Mouse (Mus musculus): ENCODE measurements around the gene Negr1. TPM values are rescaled to one million over a fixed set of nuclear protein-coding genes. Genes with fewer than 3 reads are reported as not detected.

Gene Negr1
- polyA plus RNA-seq, 1 experiment from 2014 or later = 2.0 TPM

GRCm38 (mm10) chr3:156851921-156852320 is 290.3 kb downstream of the Negr1 start:
- Histone ChIP-seq H3K27ac (no peak overlapping the region), H3K4me3 (no peak overlapping the region), H3K36me3 (no peaks in the 10 kb centered on the region), H3K9me3 (no peaks in the 10 kb centered on the region), H3K27me3 (ENCODE audit: insufficient read depth, poor library complexity, severe bottlenecking) (no peaks in the 10 kb centered on the region), H3K4me1 (no peaks in the 10 kb centered on the region)
- DNase-seq (ENCODE audit: low spot score) = no peak
- WGBS = 68% methylated on average over 3 of the region's 3 CpGs

GRCm38 (mm10) chr3:156870239-156870921 is 308.8 kb downstream of the Negr1 start:
- no peaks in the 10 kb centered on the region for H3K9me3 ChIP-seq
- no peak for DNase-seq (ENCODE audit: low spot score)
- peaks cover 3% of the 10 kb centered on the region; the same call in 1 of the 2 replicates for H3K4me1 ChIP-seq
- H3K36me3 ChIP-seq = no peaks in the 10 kb centered on the region
- no peaks in the 10 kb centered on the region for H3K27me3 ChIP-seq (ENCODE audit: insufficient read depth, poor library complexity, severe bottlenecking)
- WGBS = 66% methylated on average over 3 of the region's 3 CpGs
- H3K27ac ChIP-seq = no peak overlapping the region
- H3K4me3 ChIP-seq = no peak overlapping the region

GRCm38 (mm10) chr3:156870922-156871257 is 309.3 kb downstream of the Negr1 start:
- Histone ChIP-seq H3K4me1 (peaks cover 3% of the 10 kb centered on the region; the same call in 1 of the 2 replicates), H3K36me3 (no peaks in the 10 kb centered on the region), H3K27ac (no peak overlapping the region), H3K9me3 (no peaks in the 10 kb centered on the region), H3K4me3 (no peak overlapping the region), H3K27me3 (ENCODE audit: insufficient read depth, poor library complexity, severe bottlenecking) (no peaks in the 10 kb centered on the region)
- 68% methylated on average over 2 of the region's 2 CpGs for WGBS
- no peak for DNase-seq (ENCODE audit: low spot score)

- Histone ChIP-seq H3K27me3 (ENCODE audit: insufficient read depth, poor library complexity, severe bottlenecking) (no peaks in the 10 kb centered on the region), H3K36me3 (no peaks in the 10 kb centered on the region), H3K4me1 (peaks cover 3% of the 10 kb centered on the region; the same call in 1 of the 2 replicates), H3K9me3 (no peaks in the 10 kb centered on the region), H3K27ac (no peak overlapping the region), H3K4me3 (no peak overlapping the region)
- 70% methylated on average over 6 of the region's 6 CpGs for WGBS
- DNase-seq (ENCODE audit: low spot score) = no peak
These were observed 310.1 kb downstream of the Negr1 start for GRCm38 (mm10) chr3:156871641-156872196.

- no peak overlapping the region for H3K27ac ChIP-seq
- no peaks in the 10 kb centered on the region for H3K4me1 ChIP-seq
- H3K27me3 ChIP-seq (ENCODE audit: insufficient read depth, poor library complexity, severe bottlenecking) = no peaks in the 10 kb centered on the region
- DNase-seq (ENCODE audit: low spot score) = no peak
- H3K9me3 ChIP-seq = no peaks in the 10 kb centered on the region
- no peak overlapping the region for H3K4me3 ChIP-seq
- no peaks in the 10 kb centered on the region for H3K36me3 ChIP-seq
- WGBS = 60% methylated on average over 1 of the region's 1 CpGs
These were observed 315.0 kb downstream of the Negr1 start for GRCm38 (mm10) chr3:156876551-156876950.

- Histone ChIP-seq H3K36me3 (no peaks in the 10 kb centered on the region), H3K27ac (no peak overlapping the region), H3K4me1 (no peaks in the 10 kb centered on the region), H3K27me3 (ENCODE audit: insufficient read depth, poor library complexity, severe bottlenecking) (no peaks in the 10 kb centered on the region), H3K9me3 (no peaks in the 10 kb centered on the region), H3K4me3 (no peak overlapping the region)
- DNase-seq (ENCODE audit: low spot score) = no peak
- 65% methylated on average over 3 of the region's 3 CpGs for WGBS
These were observed 320.5 kb downstream of the Negr1 start for GRCm38 (mm10) chr3:156882129-156882528.

- no peaks in the 10 kb centered on the region for H3K36me3 ChIP-seq
- H3K27me3 ChIP-seq (ENCODE audit: insufficient read depth, poor library complexity, severe bottlenecking) = no peaks in the 10 kb centered on the region
- no peak overlapping the region for H3K27ac ChIP-seq
- H3K4me3 ChIP-seq = no peak overlapping the region
- WGBS = 85% methylated on average over 1 of the region's 1 CpGs
- DNase-seq (ENCODE audit: low spot score) = no peak
- no peaks in the 10 kb centered on the region for H3K4me1 ChIP-seq
- H3K9me3 ChIP-seq = no peaks in the 10 kb centered on the region
These were observed 322.3 kb downstream of the Negr1 start for GRCm38 (mm10) chr3:156883873-156884272.

GRCm38 (mm10) chr3:156885689-156886088 is 324.1 kb downstream of the Negr1 start:
- H3K27me3 ChIP-seq (ENCODE audit: insufficient read depth, poor library complexity, severe bottlenecking) = no peaks in the 10 kb centered on the region
- no peak overlapping the region for H3K27ac ChIP-seq
- H3K36me3 ChIP-seq = no peaks in the 10 kb centered on the region
- no peaks in the 10 kb centered on the region for H3K4me1 ChIP-seq
- WGBS = 82% methylated on average over 1 of the region's 1 CpGs
- no peaks in the 10 kb centered on the region for H3K9me3 ChIP-seq
- H3K4me3 ChIP-seq = no peak overlapping the region
- no peak for DNase-seq (ENCODE audit: low spot score)

GRCm38 (mm10) chr3:156886915-156887314 is 325.3 kb downstream of the Negr1 start:
- WGBS = 87% methylated on average over 3 of the region's 3 CpGs
- no peak overlapping the region for H3K27ac ChIP-seq

GRCm38 (mm10) chr3:156890986-156891385 is 329.4 kb downstream of the Negr1 start:
- H3K36me3 ChIP-seq = no peaks in the 10 kb centered on the region
- no peak for DNase-seq (ENCODE audit: low spot score)
- H3K27me3 ChIP-seq (ENCODE audit: insufficient read depth, poor library complexity, severe bottlenecking) = no peaks in the 10 kb centered on the region
- no peak overlapping the region for H3K4me3 ChIP-seq
- 73% methylated on average over 4 of the region's 4 CpGs for WGBS
- H3K27ac ChIP-seq = no peak overlapping the region
- no peaks in the 10 kb centered on the region for H3K9me3 ChIP-seq
- H3K4me1 ChIP-seq = peaks cover 9% of the 10 kb centered on the region

More at GRCm38 (mm10) chr3:156886915-156887314, 325.3 kb downstream of the Negr1 start:
- Histone ChIP-seq H3K4me3 (no peak overlapping the region), H3K4me1 (no peaks in the 10 kb centered on the region), H3K36me3 (no peaks in the 10 kb centered on the region), H3K9me3 (no peaks in the 10 kb centered on the region), H3K27me3 (ENCODE audit: insufficient read depth, poor library complexity, severe bottlenecking) (no peaks in the 10 kb centered on the region)
- no peak for DNase-seq (ENCODE audit: low spot score)

- 31% methylated on average over 4 of the region's 4 CpGs for WGBS
- Histone ChIP-seq H3K9me3 (no peaks in the 10 kb centered on the region), H3K27ac (no peak overlapping the region), H3K4me1 (peaks cover 9% of the 10 kb centered on the region), H3K4me3 (no peak overlapping the region), H3K27me3 (ENCODE audit: insufficient read depth, poor library complexity, severe bottlenecking) (no peaks in the 10 kb centered on the region), H3K36me3 (no peaks in the 10 kb centered on the region)
- no peak for DNase-seq (ENCODE audit: low spot score)
These were observed 333.7 kb downstream of the Negr1 start for GRCm38 (mm10) chr3:156895322-156895721.

GRCm38 (mm10) chr3:156896106-156896505 is 334.5 kb downstream of the Negr1 start:
- DNase-seq (ENCODE audit: low spot score) = no peak
- H3K27ac ChIP-seq = no peak overlapping the region
- no peak overlapping the region for H3K4me3 ChIP-seq
- H3K27me3 ChIP-seq (ENCODE audit: insufficient read depth, poor library complexity, severe bottlenecking) = no peaks in the 10 kb centered on the region
- no peaks in the 10 kb centered on the region for H3K36me3 ChIP-seq
- H3K4me1 ChIP-seq = peaks cover 9% of the 10 kb centered on the region
- no peaks in the 10 kb centered on the region for H3K9me3 ChIP-seq
- WGBS = 81% methylated on average over 4 of the region's 4 CpGs

- no peaks in the 10 kb centered on the region for H3K9me3 ChIP-seq
- peaks cover 12% of the 10 kb centered on the region for H3K4me1 ChIP-seq
- no peak overlapping the region for H3K4me3 ChIP-seq
- WGBS = 72% methylated on average over 1 of the region's 1 CpGs
- no peaks in the 10 kb centered on the region for H3K27me3 ChIP-seq (ENCODE audit: insufficient read depth, poor library complexity, severe bottlenecking)
- no peak for DNase-seq (ENCODE audit: low spot score)
- H3K36me3 ChIP-seq = no peaks in the 10 kb centered on the region
- no peak overlapping the region for H3K27ac ChIP-seq
These were observed 335.0 kb downstream of the Negr1 start for GRCm38 (mm10) chr3:156896552-156896951.

- 50% methylated on average over 3 of the region's 3 CpGs for WGBS
- Histone ChIP-seq H3K4me1 (peaks cover 4% of the 10 kb centered on the region; the same call in 1 of the 2 replicates), H3K9me3 (no peaks in the 10 kb centered on the region), H3K27ac (no peak overlapping the region), H3K27me3 (ENCODE audit: insufficient read depth, poor library complexity, severe bottlenecking) (no peaks in the 10 kb centered on the region), H3K36me3 (no peaks in the 10 kb centered on the region), H3K4me3 (no peak overlapping the region)
- no peak for DNase-seq (ENCODE audit: low spot score)
These were observed 339.5 kb downstream of the Negr1 start for GRCm38 (mm10) chr3:156901140-156901539.

All from heart, embryonic 10.5 days (tissue).